Mouse (Mus musculus): ENCODE results near the gene Sbk1. TPM values are rescaled to one million over a fixed set of nuclear protein-coding genes. Genes with fewer than 3 reads are reported as not detected.
"Not testable (repeated sequence)": the region's sequence is repeated elsewhere in the genome, so short reads cannot be mapped to it uniquely, and the experiment has no call there.

Sbk1 gene
- polyA plus RNA-seq, 1 experiment from 2014 or later = 16.8 TPM

- not testable (repeated sequence) for H3K4me3 ChIP-seq (ENCODE audit: control insufficient read depth in 1 of 2, insufficient read depth in 1 of 2, low read depth in 1 of 2, low read length in 2 of 2); H3K9ac ChIP-seq (ENCODE audit: low read length); H3K27me3 ChIP-seq (ENCODE audit: control insufficient read depth, insufficient read depth, low read length); H3K4me2 ChIP-seq (ENCODE audit: low read length); H3K27ac ChIP-seq (replicated peaks in 1 of 2; ENCODE audit: control insufficient read depth in 1 of 2, insufficient read depth in 1 of 2, low read depth in 2 of 2, low read length in 2 of 2); ATAC-seq (ENCODE audit: insufficient number of reproducible peaks, insufficient read depth, low FRiP score, low read depth); H3K9me3 ChIP-seq (ENCODE audit: control insufficient read depth, low read length)
- H3K4me1 ChIP-seq (ENCODE audit: control insufficient read depth in 2 of 2, insufficient read depth in 2 of 2, low read length in 2 of 2) = peaks cover 10 to 34% of the 10 kb centered on the region in 2 experiments
- peaks cover 11% of the 10 kb centered on the region; the same call in 1 of the 2 replicates for H3K36me3 ChIP-seq (ENCODE audit: control insufficient read depth, insufficient read depth, low read length)
- 81% methylated on average over 7 of the region's 8 CpGs for WGBS
These were observed 10.2 kb downstream of the Sbk1 start for GRCm38 (mm10) chr7:126282683-126282990.

DNA sequence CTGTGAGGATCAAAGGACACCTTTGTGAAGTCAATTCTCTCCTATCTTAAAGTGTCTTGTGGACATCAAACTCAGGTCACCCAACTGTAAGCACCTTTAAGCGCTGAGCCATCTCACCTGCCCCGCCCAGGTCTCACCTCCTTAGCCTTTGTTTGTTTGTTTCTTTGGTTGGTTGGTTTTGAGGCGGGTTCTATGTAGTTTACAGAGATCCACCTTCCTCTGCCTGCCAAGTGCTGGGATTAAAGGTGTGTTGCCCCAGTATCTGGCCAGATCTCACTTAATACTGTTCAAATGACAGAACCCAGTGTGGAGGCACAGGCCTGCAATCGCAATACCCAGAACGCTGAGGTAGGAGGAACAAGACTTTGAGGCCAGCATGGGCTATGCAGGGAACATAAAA is 11.6 kb downstream of the Sbk1 start:
- no peak for ATAC-seq (ENCODE audit: insufficient number of reproducible peaks, insufficient read depth, low FRiP score, low read depth)
- no peak overlapping the region for H3K9ac ChIP-seq (ENCODE audit: low read length)
- 0 out of 4 replicates have a peak overlapping the region, but pooled peaks of 1 of the 2 experiments have one; percentile 12 for H3K27ac ChIP-seq (replicated peaks in 1 of 2; ENCODE audit: control insufficient read depth in 1 of 2, insufficient read depth in 1 of 2, low read depth in 2 of 2, low read length in 2 of 2)
- no peaks in the 10 kb centered on the region for H3K27me3 ChIP-seq (ENCODE audit: control insufficient read depth, insufficient read depth, low read length)
- peaks cover 19 to 41% of the 10 kb centered on the region in 2 experiments for H3K4me1 ChIP-seq (ENCODE audit: control insufficient read depth in 2 of 2, insufficient read depth in 2 of 2, low read length in 2 of 2)
- H3K36me3 ChIP-seq (ENCODE audit: control insufficient read depth, insufficient read depth, low read length) = peaks cover 3% of the 10 kb centered on the region; the same call in 1 of the 2 replicates
- 86% methylated on average over 5 of the region's 5 CpGs for WGBS
- H3K9me3 ChIP-seq (ENCODE audit: control insufficient read depth, low read length) = no peaks in the 10 kb centered on the region
- H3K4me3 ChIP-seq (ENCODE audit: control insufficient read depth in 1 of 2, insufficient read depth in 1 of 2, low read depth in 1 of 2, low read length in 2 of 2) = no peak overlapping the region
- no peak overlapping the region for H3K4me2 ChIP-seq (ENCODE audit: low read length)

DNA sequence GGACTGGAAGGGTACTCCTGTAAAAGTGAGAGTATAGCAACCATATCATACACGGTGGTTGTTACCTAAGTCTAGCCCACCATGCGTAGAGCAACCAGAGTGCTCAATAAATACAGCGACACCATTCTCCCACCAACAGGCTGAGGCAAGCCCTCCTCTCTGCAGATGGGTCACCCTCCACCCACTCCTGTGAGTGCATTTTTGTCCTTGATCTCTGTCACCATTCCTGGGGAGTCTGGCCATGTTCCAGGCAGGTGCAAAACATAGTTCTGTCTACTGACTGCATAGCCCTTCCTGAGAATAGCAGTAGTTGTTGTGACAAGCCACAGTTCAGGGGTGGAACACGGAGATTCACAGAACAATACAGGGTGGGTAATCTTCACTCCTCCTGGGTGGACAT is 12.0 kb downstream of the Sbk1 start:
- 74% methylated on average over 4 of the region's 4 CpGs for WGBS
- no peaks in the 10 kb centered on the region; the same call in 1 of the 2 replicates for H3K36me3 ChIP-seq (ENCODE audit: control insufficient read depth, insufficient read depth, low read length)
- no peak overlapping the region for H3K4me3 ChIP-seq (ENCODE audit: control insufficient read depth in 1 of 2, insufficient read depth in 1 of 2, low read depth in 1 of 2, low read length in 2 of 2)
- no peak overlapping the region for H3K4me2 ChIP-seq (ENCODE audit: low read length)
- H3K9ac ChIP-seq (ENCODE audit: low read length) = no peak overlapping the region
- H3K27me3 ChIP-seq (ENCODE audit: control insufficient read depth, insufficient read depth, low read length) = no peaks in the 10 kb centered on the region
- ATAC-seq (ENCODE audit: insufficient number of reproducible peaks, insufficient read depth, low FRiP score, low read depth) = no peak
- H3K4me1 ChIP-seq (ENCODE audit: control insufficient read depth in 2 of 2, insufficient read depth in 2 of 2, low read length in 2 of 2) = peaks cover 19 to 41% of the 10 kb centered on the region in 2 experiments
- no peaks in the 10 kb centered on the region for H3K9me3 ChIP-seq (ENCODE audit: control insufficient read depth, low read length)
- H3K27ac ChIP-seq (replicated peaks in 1 of 2; ENCODE audit: control insufficient read depth in 1 of 2, insufficient read depth in 1 of 2, low read depth in 2 of 2, low read length in 2 of 2) = 0 out of 4 replicates have a peak overlapping the region, but pooled peaks of 1 of the 2 experiments have one; percentile 12

GRCm38 (mm10) chr7:126284865-126285264 is 12.4 kb downstream of the Sbk1 start:
- H3K4me2 ChIP-seq (ENCODE audit: low read length) = no peak overlapping the region
- ATAC-seq (ENCODE audit: insufficient number of reproducible peaks, insufficient read depth, low FRiP score, low read depth) = no peak
- no peak overlapping the region for H3K4me3 ChIP-seq (ENCODE audit: control insufficient read depth in 1 of 2, insufficient read depth in 1 of 2, low read depth in 1 of 2, low read length in 2 of 2)
- H3K27ac ChIP-seq (replicated peaks in 1 of 2; ENCODE audit: control insufficient read depth in 1 of 2, insufficient read depth in 1 of 2, low read depth in 2 of 2, low read length in 2 of 2) = 0 out of 4 replicates have a peak overlapping the region, but pooled peaks of 1 of the 2 experiments have one; percentile 12
- no peaks in the 10 kb centered on the region; the same call in 1 of the 2 replicates for H3K36me3 ChIP-seq (ENCODE audit: control insufficient read depth, insufficient read depth, low read length)
- H3K9ac ChIP-seq (ENCODE audit: low read length) = no peak overlapping the region
- H3K27me3 ChIP-seq (ENCODE audit: control insufficient read depth, insufficient read depth, low read length) = no peaks in the 10 kb centered on the region
- 30% methylated on average over 4 of the region's 4 CpGs for WGBS
- peaks cover 19 to 38% of the 10 kb centered on the region in 2 experiments for H3K4me1 ChIP-seq (ENCODE audit: control insufficient read depth in 2 of 2, insufficient read depth in 2 of 2, low read length in 2 of 2)
- no peaks in the 10 kb centered on the region for H3K9me3 ChIP-seq (ENCODE audit: control insufficient read depth, low read length)

GRCm38 (mm10) chr7:126285293-126286211 is 13.1 kb downstream of the Sbk1 start:
- no peak for ATAC-seq (ENCODE audit: insufficient number of reproducible peaks, insufficient read depth, low FRiP score, low read depth)
- Histone ChIP-seq H3K9me3 (ENCODE audit: control insufficient read depth, low read length) (no peaks in the 10 kb centered on the region), H3K4me3 (ENCODE audit: control insufficient read depth in 1 of 2, insufficient read depth in 1 of 2, low read depth in 1 of 2, low read length in 2 of 2) (no peak overlapping the region), H3K9ac (ENCODE audit: low read length) (no peak overlapping the region), H3K27me3 (ENCODE audit: control insufficient read depth, insufficient read depth, low read length) (no peaks in the 10 kb centered on the region), H3K27ac (replicated peaks in 1 of 2; ENCODE audit: control insufficient read depth in 1 of 2, insufficient read depth in 1 of 2, low read depth in 2 of 2, low read length in 2 of 2) (0 out of 4 replicates have a peak overlapping the region, but pooled peaks of 1 of the 2 experiments have one; percentile 12), H3K4me2 (ENCODE audit: low read length) (no peak overlapping the region), H3K4me1 (ENCODE audit: control insufficient read depth in 2 of 2, insufficient read depth in 2 of 2, low read length in 2 of 2) (peaks cover 18 to 31% of the 10 kb centered on the region in 2 experiments), H3K36me3 (ENCODE audit: control insufficient read depth, insufficient read depth, low read length) (peaks cover 5% of the 10 kb centered on the region; the same call in 1 of the 2 replicates)
- 70% methylated on average over 12 of the region's 12 CpGs for WGBS

- Histone ChIP-seq H3K9ac (ENCODE audit: low read length) (no peak overlapping the region), H3K4me3 (ENCODE audit: control insufficient read depth in 1 of 2, insufficient read depth in 1 of 2, low read depth in 1 of 2, low read length in 2 of 2) (no peak overlapping the region), H3K27me3 (ENCODE audit: control insufficient read depth, insufficient read depth, low read length) (no peaks in the 10 kb centered on the region), H3K4me1 (ENCODE audit: control insufficient read depth in 2 of 2, insufficient read depth in 2 of 2, low read length in 2 of 2) (peaks cover 17 to 27% of the 10 kb centered on the region in 2 experiments), H3K36me3 (ENCODE audit: control insufficient read depth, insufficient read depth, low read length) (peaks cover 10% of the 10 kb centered on the region), H3K9me3 (ENCODE audit: control insufficient read depth, low read length) (no peaks in the 10 kb centered on the region), H3K27ac (replicated peaks in 1 of 2; ENCODE audit: control insufficient read depth in 1 of 2, insufficient read depth in 1 of 2, low read depth in 2 of 2, low read length in 2 of 2) (no peak overlapping the region), H3K4me2 (ENCODE audit: low read length) (no peak overlapping the region)
- 83% methylated on average over 2 of the region's 2 CpGs for WGBS
- no peak for ATAC-seq (ENCODE audit: insufficient number of reproducible peaks, insufficient read depth, low FRiP score, low read depth)
These were observed 13.9 kb downstream of the Sbk1 start for GRCm38 (mm10) chr7:126286311-126286710.

- no peak overlapping the region for H3K9ac ChIP-seq (ENCODE audit: low read length)
These were observed 15.2 kb downstream of the Sbk1 start for GRCm38 (mm10) chr7:126287493-126288103.

More at GRCm38 (mm10) chr7:126287493-126288103, 15.2 kb downstream of the Sbk1 start:
- ATAC-seq (ENCODE audit: insufficient number of reproducible peaks, insufficient read depth, low FRiP score, low read depth) = no peak
- no peaks in the 10 kb centered on the region for H3K27me3 ChIP-seq (ENCODE audit: control insufficient read depth, insufficient read depth, low read length)
- no peaks in the 10 kb centered on the region for H3K9me3 ChIP-seq (ENCODE audit: control insufficient read depth, low read length)
- WGBS = 49% methylated on average over 9 of the region's 10 CpGs
- no peak overlapping the region for H3K4me3 ChIP-seq (ENCODE audit: control insufficient read depth in 1 of 2, insufficient read depth in 1 of 2, low read depth in 1 of 2, low read length in 2 of 2)
- H3K36me3 ChIP-seq (ENCODE audit: control insufficient read depth, insufficient read depth, low read length) = peaks cover 23% of the 10 kb centered on the region
- no peak overlapping the region for H3K4me2 ChIP-seq (ENCODE audit: low read length)
- H3K27ac ChIP-seq (replicated peaks in 1 of 2; ENCODE audit: control insufficient read depth in 1 of 2, insufficient read depth in 1 of 2, low read depth in 2 of 2, low read length in 2 of 2) = no peak overlapping the region
- H3K4me1 ChIP-seq (ENCODE audit: control insufficient read depth in 2 of 2, insufficient read depth in 2 of 2, low read length in 2 of 2) = peaks cover 17 to 27% of the 10 kb centered on the region in 2 experiments
